Mouse (Mus musculus): Measurements from ENCODE around the gene Fat4. TPM values are rescaled to one million over a fixed set of nuclear protein-coding genes. Genes with fewer than 3 reads are reported as not detected.

Fat4 gene
- polyA plus RNA-seq, 1 experiment from 2014 or later: 14.3 TPM

DNA sequence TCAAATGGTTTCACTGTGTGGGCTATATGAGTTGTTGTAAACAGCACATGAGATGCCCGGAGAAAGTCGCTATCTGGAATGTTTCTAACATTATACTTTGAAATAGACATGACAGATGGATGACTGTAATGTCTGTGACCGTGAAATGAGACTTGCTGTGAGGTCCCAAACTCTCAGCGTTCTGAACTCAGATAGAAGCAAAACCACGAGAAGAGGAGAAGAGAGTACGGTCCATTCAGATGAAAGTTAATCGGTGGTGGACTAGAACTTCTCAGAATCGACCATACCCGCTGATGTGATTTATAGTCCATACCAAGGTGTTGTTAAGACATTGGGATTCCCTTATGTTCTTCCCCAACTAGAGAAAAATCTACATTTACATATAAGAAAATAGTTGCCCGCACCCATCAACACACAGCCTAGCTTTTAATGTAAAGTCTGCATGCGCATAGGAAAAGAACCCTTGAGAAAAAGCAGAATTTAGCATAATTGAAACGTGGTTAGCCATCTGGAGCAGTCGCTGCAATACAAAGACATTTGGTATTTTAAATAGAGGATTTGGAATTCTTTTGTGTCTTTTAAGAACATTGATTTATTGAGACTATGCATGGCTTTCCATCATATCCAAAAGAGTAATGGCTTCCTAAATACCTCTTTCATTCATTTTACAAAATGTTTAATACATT lies 21.8 kb downstream of the Fat4 start:
- Histone ChIP-seq H3K27ac (no peak overlapping the region), H3K4me1 (peaks cover 39% of the 10 kb centered on the region), H3K9me3 (no peaks in the 10 kb centered on the region), H3K36me3 (peaks cover 6% of the 10 kb centered on the region; the same call in 1 of the 2 replicates), H3K27me3 (no peaks in the 10 kb centered on the region), H3K4me2 (replicated peaks) (no peak overlapping the region), H3K4me3 (no peak overlapping the region), H3K9ac (no peak overlapping the region)
- no peak for ATAC-seq (ENCODE audit: low FRiP score, low read depth)
- WGBS: 68% methylated on average over 13 of the region's 13 CpGs

GRCm38 (mm10) chr3:38912768-38913487 lies 26.2 kb downstream of the Fat4 start:
- no peaks in the 10 kb centered on the region for H3K27me3 ChIP-seq
- peaks cover 3% of the 10 kb centered on the region; the same call in 1 of the 2 replicates for H3K36me3 ChIP-seq
- ATAC-seq (ENCODE audit: low FRiP score, low read depth): no peak
- no peak overlapping the region for H3K9ac ChIP-seq
- no peak overlapping the region for H3K27ac ChIP-seq
- WGBS: 63% methylated on average over 5 of the region's 5 CpGs
- no peak overlapping the region for H3K4me3 ChIP-seq
- peaks cover 22% of the 10 kb centered on the region for H3K4me1 ChIP-seq
- H3K4me2 ChIP-seq (replicated peaks): no peak overlapping the region
- H3K9me3 ChIP-seq: no peaks in the 10 kb centered on the region

- Histone ChIP-seq H3K4me1 (peaks cover 21% of the 10 kb centered on the region), H3K36me3 (peaks cover 3% of the 10 kb centered on the region; the same call in 1 of the 2 replicates), H3K27ac (no peak overlapping the region), H3K9me3 (no peaks in the 10 kb centered on the region), H3K4me2 (replicated peaks) (no peak overlapping the region), H3K9ac (no peak overlapping the region), H3K4me3 (no peak overlapping the region), H3K27me3 (no peaks in the 10 kb centered on the region)
- 71% methylated on average over 11 of the region's 11 CpGs for WGBS
- no peak for ATAC-seq (ENCODE audit: low FRiP score, low read depth)
These were observed 26.9 kb downstream of the Fat4 start for GRCm38 (mm10) chr3:38913488-38914105.

- Histone ChIP-seq H3K4me3 (no peak overlapping the region), H3K4me1 (peaks cover 26% of the 10 kb centered on the region), H3K9me3 (no peaks in the 10 kb centered on the region), H3K27me3 (no peaks in the 10 kb centered on the region), H3K36me3 (peaks cover 5% of the 10 kb centered on the region; the same call in 1 of the 2 replicates), H3K9ac (no peak overlapping the region), H3K27ac (peak overlapping the region; percentile 39; the same call in 1 of the 2 replicates), H3K4me2 (replicated peaks) (no peak overlapping the region)
- 79% methylated on average over 2 of the region's 2 CpGs for WGBS
- no peak for ATAC-seq (ENCODE audit: low FRiP score, low read depth)
These were observed 32.2 kb downstream of the Fat4 start for GRCm38 (mm10) chr3:38918926-38919325.

DNA sequence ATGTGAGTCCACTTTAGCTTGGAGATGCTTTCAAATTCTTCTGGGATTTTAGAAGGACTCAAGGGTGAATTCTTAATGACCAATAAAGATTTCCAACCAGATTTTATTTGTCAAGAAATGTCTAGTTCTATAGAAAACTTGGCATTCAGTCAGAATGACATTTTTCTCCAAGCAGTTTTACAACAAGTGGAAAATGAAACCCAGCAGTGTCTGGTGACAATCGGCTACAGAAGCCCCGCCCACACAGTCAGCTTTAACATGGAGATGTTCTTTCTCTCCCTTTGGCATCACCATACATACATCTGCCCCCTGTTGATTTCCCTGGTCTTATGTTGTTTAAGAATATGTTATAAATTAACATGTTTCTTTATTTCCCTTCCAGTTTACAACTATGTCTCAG lies 34.3 kb downstream of the Fat4 start:
- H3K27ac ChIP-seq: no peak overlapping the region

DNA sequence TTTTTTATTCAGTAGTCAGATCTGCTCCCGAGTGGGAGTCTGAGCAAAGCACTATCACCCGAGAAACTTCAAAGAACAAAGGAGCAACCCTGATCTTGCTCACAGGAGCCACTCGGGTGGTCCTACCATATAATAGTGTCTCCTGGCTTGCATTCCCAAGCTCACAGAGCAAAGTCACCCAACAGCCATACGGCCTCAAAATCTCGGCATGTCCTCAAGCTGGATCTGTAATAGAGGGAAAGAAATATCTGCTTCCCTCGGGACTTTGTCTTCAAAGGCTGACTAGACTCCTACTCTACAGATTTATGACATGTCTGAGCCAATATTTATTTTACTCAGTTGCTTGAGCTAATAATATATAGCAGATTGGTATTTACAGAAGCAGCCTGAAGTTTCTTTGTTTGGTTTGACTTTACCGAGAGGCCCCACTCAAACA lies 36.5 kb downstream of the Fat4 start:
- no peak for ATAC-seq (ENCODE audit: low FRiP score, low read depth)
- whole genome bisulfite sequencing: 43% methylated on average over 7 of the region's 7 CpGs
- H3K4me2 ChIP-seq (replicated peaks): no peak overlapping the region
- H3K4me1 ChIP-seq: peaks cover 35% of the 10 kb centered on the region
- no peaks in the 10 kb centered on the region for H3K27me3 ChIP-seq
- no peak overlapping the region for H3K4me3 ChIP-seq
- H3K36me3 ChIP-seq: peaks cover 10% of the 10 kb centered on the region
- H3K9me3 ChIP-seq: no peaks in the 10 kb centered on the region
- H3K9ac ChIP-seq: no peak overlapping the region
- no peak overlapping the region for H3K27ac ChIP-seq

More for the DNA sequence above, 34.3 kb downstream of the Fat4 start:
- WGBS: 55% methylated on average over 2 of the region's 2 CpGs
- Histone ChIP-seq H3K36me3 (peaks cover 10% of the 10 kb centered on the region), H3K9me3 (no peaks in the 10 kb centered on the region), H3K27me3 (no peaks in the 10 kb centered on the region), H3K4me3 (no peak overlapping the region), H3K9ac (no peak overlapping the region), H3K4me2 (replicated peaks) (no peak overlapping the region), H3K4me1 (peaks cover 26% of the 10 kb centered on the region)
- no peak for ATAC-seq (ENCODE audit: low FRiP score, low read depth)

GRCm38 (mm10) chr3:38928076-38928686 lies 41.4 kb downstream of the Fat4 start:
- 53% methylated on average over 4 of the region's 4 CpGs for WGBS

GRCm38 (mm10) chr3:38928751-38929150 lies 42.0 kb downstream of the Fat4 start:
- WGBS: 53% methylated on average over 3 of the region's 3 CpGs
- Histone ChIP-seq H3K9ac (no peak overlapping the region), H3K4me2 (replicated peaks) (peak overlapping the region; percentile 3; the same call in 1 of the 2 replicates), H3K27ac (peak overlapping the region; percentile 15; the same call in 1 of the 2 replicates), H3K4me3 (no peak overlapping the region), H3K9me3 (no peaks in the 10 kb centered on the region), H3K27me3 (no peaks in the 10 kb centered on the region), H3K36me3 (peaks cover 4% of the 10 kb centered on the region; the same call in 1 of the 2 replicates), H3K4me1 (peaks cover 22% of the 10 kb centered on the region)
- peak; percentile 71; the same call in 1 of the 2 replicates for ATAC-seq (ENCODE audit: low FRiP score, low read depth)

More at GRCm38 (mm10) chr3:38928076-38928686, 41.4 kb downstream of the Fat4 start:
- no peak overlapping the region for H3K4me2 ChIP-seq (replicated peaks)
- H3K4me3 ChIP-seq: no peak overlapping the region
- H3K9ac ChIP-seq: no peak overlapping the region
- peak; percentile 48; the same call in 1 of the 2 replicates for ATAC-seq (ENCODE audit: low FRiP score, low read depth)
- peak overlapping the region; percentile 18; the same call in 1 of the 2 replicates for H3K27ac ChIP-seq
- H3K4me1 ChIP-seq: peaks cover 22% of the 10 kb centered on the region
- H3K36me3 ChIP-seq: peaks cover 4% of the 10 kb centered on the region; the same call in 1 of the 2 replicates
- H3K27me3 ChIP-seq: no peaks in the 10 kb centered on the region
- no peaks in the 10 kb centered on the region for H3K9me3 ChIP-seq

GRCm38 (mm10) chr3:38934780-38935179 lies 48.0 kb downstream of the Fat4 start:
- Histone ChIP-seq H3K4me2 (replicated peaks) (peak overlapping the region; percentile 12; the same call in 1 of the 2 replicates), H3K36me3 (no peaks in the 10 kb centered on the region), H3K4me1 (peaks cover 46% of the 10 kb centered on the region), H3K27me3 (no peaks in the 10 kb centered on the region), H3K9me3 (no peaks in the 10 kb centered on the region), H3K27ac (no peak overlapping the region), H3K4me3 (no peak overlapping the region), H3K9ac (no peak overlapping the region)
- peak; percentile 69; the same call in 1 of the 2 replicates for ATAC-seq (ENCODE audit: low FRiP score, low read depth)
- 29% methylated on average over 7 of the region's 7 CpGs for WGBS

GRCm38 (mm10) chr3:38936485-38936884 lies 49.7 kb downstream of the Fat4 start:
- Histone ChIP-seq H3K9ac (no peak overlapping the region), H3K36me3 (0 out of 2 replicates have a peak, but pooled peaks cover 3% of the 10 kb centered on the region), H3K27me3 (no peaks in the 10 kb centered on the region), H3K27ac (no peak overlapping the region), H3K4me3 (no peak overlapping the region), H3K4me1 (peaks cover 46% of the 10 kb centered on the region), H3K9me3 (no peaks in the 10 kb centered on the region), H3K4me2 (replicated peaks) (no peak overlapping the region)
- WGBS: 73% methylated on average over 7 of the region's 7 CpGs
- ATAC-seq (ENCODE audit: low FRiP score, low read depth): no peak

DNA sequence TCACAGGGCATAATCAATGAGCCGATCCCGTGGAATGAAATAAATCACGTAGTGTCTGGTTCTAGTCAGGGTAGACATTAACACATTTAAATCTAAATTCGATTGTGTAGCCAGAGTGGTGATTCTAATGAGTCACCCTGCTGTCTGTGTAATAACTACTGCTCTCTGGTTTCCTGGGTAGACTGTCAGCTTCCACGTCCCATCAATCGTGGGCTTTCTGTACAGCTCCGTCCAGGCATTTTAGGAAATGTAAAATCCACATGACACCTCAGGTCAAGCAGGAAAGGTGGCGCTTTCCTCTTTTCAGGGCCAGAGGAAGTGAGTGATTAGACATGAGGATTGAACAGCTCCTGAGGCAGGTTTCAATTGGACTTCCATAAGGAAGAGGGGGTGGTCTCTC lies 50.4 kb downstream of the Fat4 start:
- Histone ChIP-seq H3K27ac (no peak overlapping the region), H3K9me3 (no peaks in the 10 kb centered on the region), H3K27me3 (no peaks in the 10 kb centered on the region), H3K9ac (no peak overlapping the region), H3K4me1 (peaks cover 46% of the 10 kb centered on the region), H3K4me3 (no peak overlapping the region), H3K4me2 (replicated peaks) (no peak overlapping the region), H3K36me3 (peaks cover 8% of the 10 kb centered on the region)
- WGBS: 42% methylated on average over 8 of the region's 8 CpGs
- ATAC-seq (ENCODE audit: low FRiP score, low read depth): no peak
